Mouse (Mus musculus): ENCODE measurements around the gene Cym.

- no peak for TF ChIP-seq CTCF (IDR thresholded peaks at IDR 0.05; ENCODE audit: control insufficient read depth, insufficient read depth, insufficient replicate concordance, low read depth, low read length)
- no peak for TF ChIP-seq POLR2A (IDR thresholded peaks at IDR 0.05; ENCODE audit: control insufficient read depth, low read depth, low read length)
Observed at GRCm38 (mm10) chr3:107238051-107238450, 16.5 kb upstream of the Cym start.
